Mouse (Mus musculus): Measurements from ENCODE around the gene Snd1. TPM values are rescaled to one million over a fixed set of nuclear protein-coding genes. Genes with fewer than 3 reads are reported as not detected.
A peak's percentile ranks its signal among the peaks of the same experiment; 100 is the strongest.

The Snd1 gene
- polyA plus RNA-seq, 1 experiment from 2014 or later: 79.3 TPM

- Histone ChIP-seq H3K4me1 (replicated peaks; ENCODE audit: insufficient read depth, low read length) (no peaks in the 10 kb centered on the region), H3K27ac (no peak overlapping the region), H3K36me3 (ENCODE audit: insufficient read depth, low read length) (no peaks in the 10 kb centered on the region), H3K9ac (ENCODE audit: low read depth, low read length) (no peak overlapping the region), H3K4me3 (replicated peaks; ENCODE audit: low read depth, low read length) (no peak overlapping the region), H3K9me3 (replicated peaks; ENCODE audit: low read length) (no peaks in the 10 kb centered on the region), H3K27me3 (ENCODE audit: insufficient read depth, low read length) (no peaks in the 10 kb centered on the region), H3K4me2 (ENCODE audit: low read length) (no peak overlapping the region)
- no peak for ATAC-seq (replicated peaks; ENCODE audit: low FRiP score, low read depth)
- no peak for DNase-seq (ENCODE audit: low spot score)
- no peak for TF ChIP-seq CTCF (IDR thresholded peaks at IDR 0.05; ENCODE audit: low read depth)
- 72% methylated on average over 3 of the region's 3 CpGs for WGBS
Observed at GRCm38 (mm10) chr6:28825894-28826293, 351.0 kb downstream of the Snd1 start.

GRCm38 (mm10) chr6:28826689-28827389, 351.9 kb downstream of the Snd1 start:
- H3K4me3 ChIP-seq (replicated peaks; ENCODE audit: low read depth, low read length): no peak overlapping the region
- H3K27ac ChIP-seq: no peak overlapping the region
- no peaks in the 10 kb centered on the region for H3K4me1 ChIP-seq (replicated peaks; ENCODE audit: insufficient read depth, low read length)
- DNase-seq (ENCODE audit: low spot score): no peak
- H3K36me3 ChIP-seq (ENCODE audit: insufficient read depth, low read length): no peaks in the 10 kb centered on the region
- TF ChIP-seq CTCF (IDR thresholded peaks at IDR 0.05; ENCODE audit: low read depth): no peak
- H3K4me2 ChIP-seq (ENCODE audit: low read length): no peak overlapping the region
- no peak overlapping the region for H3K9ac ChIP-seq (ENCODE audit: low read depth, low read length)
- no peaks in the 10 kb centered on the region for H3K27me3 ChIP-seq (ENCODE audit: insufficient read depth, low read length)
- ATAC-seq (replicated peaks; ENCODE audit: low FRiP score, low read depth): no peak
- 63% methylated on average over 9 of the region's 9 CpGs for WGBS
- H3K9me3 ChIP-seq (replicated peaks; ENCODE audit: low read length): no peaks in the 10 kb centered on the region

- Histone ChIP-seq H3K27me3 (ENCODE audit: insufficient read depth, low read length) (no peaks in the 10 kb centered on the region), H3K27ac (no peak overlapping the region), H3K4me1 (replicated peaks; ENCODE audit: insufficient read depth, low read length) (no peaks in the 10 kb centered on the region), H3K9me3 (replicated peaks; ENCODE audit: low read length) (no peaks in the 10 kb centered on the region), H3K9ac (ENCODE audit: low read depth, low read length) (no peak overlapping the region), H3K4me2 (ENCODE audit: low read length) (no peak overlapping the region), H3K4me3 (replicated peaks; ENCODE audit: low read depth, low read length) (no peak overlapping the region), H3K36me3 (ENCODE audit: insufficient read depth, low read length) (no peaks in the 10 kb centered on the region)
- ATAC-seq (replicated peaks; ENCODE audit: low FRiP score, low read depth) (no peak), DNase-seq (ENCODE audit: low spot score) (no peak)
- no peak for TF ChIP-seq CTCF (IDR thresholded peaks at IDR 0.05; ENCODE audit: low read depth)
- WGBS: 44% methylated on average over 3 of the region's 3 CpGs
Observed at GRCm38 (mm10) chr6:28827565-28827964, 352.6 kb downstream of the Snd1 start.

GRCm38 (mm10) chr6:28828593-28828992, 353.7 kb downstream of the Snd1 start:
- H3K9me3 ChIP-seq (replicated peaks; ENCODE audit: low read length): no peaks in the 10 kb centered on the region
- no peaks in the 10 kb centered on the region for H3K36me3 ChIP-seq (ENCODE audit: insufficient read depth, low read length)
- no peaks in the 10 kb centered on the region for H3K4me1 ChIP-seq (replicated peaks; ENCODE audit: insufficient read depth, low read length)
- WGBS: 28% methylated on average over 6 of the region's 6 CpGs
- no peak overlapping the region for H3K4me3 ChIP-seq (replicated peaks; ENCODE audit: low read depth, low read length)
- H3K4me2 ChIP-seq (ENCODE audit: low read length): no peak overlapping the region
- no peak for ATAC-seq (replicated peaks; ENCODE audit: low FRiP score, low read depth)
- no peak for TF ChIP-seq CTCF (IDR thresholded peaks at IDR 0.05; ENCODE audit: low read depth)
- no peaks in the 10 kb centered on the region for H3K27me3 ChIP-seq (ENCODE audit: insufficient read depth, low read length)
- H3K9ac ChIP-seq (ENCODE audit: low read depth, low read length): no peak overlapping the region
- DNase-seq (ENCODE audit: low spot score): peak; percentile 21
- H3K27ac ChIP-seq: no peak overlapping the region

- 90% methylated on average over 12 of the region's 12 CpGs for WGBS
- H3K27me3 ChIP-seq (ENCODE audit: insufficient read depth, low read length): no peaks in the 10 kb centered on the region
- H3K9me3 ChIP-seq (replicated peaks; ENCODE audit: low read length): no peaks in the 10 kb centered on the region
- H3K27ac ChIP-seq: no peak overlapping the region
- H3K4me1 ChIP-seq (replicated peaks; ENCODE audit: insufficient read depth, low read length): no peaks in the 10 kb centered on the region
- DNase-seq (ENCODE audit: low spot score): no peak
- no peak overlapping the region for H3K4me2 ChIP-seq (ENCODE audit: low read length)
- no peak overlapping the region for H3K4me3 ChIP-seq (replicated peaks; ENCODE audit: low read depth, low read length)
- H3K9ac ChIP-seq (ENCODE audit: low read depth, low read length): no peak overlapping the region
- no peaks in the 10 kb centered on the region for H3K36me3 ChIP-seq (ENCODE audit: insufficient read depth, low read length)
- no peak for TF ChIP-seq CTCF (IDR thresholded peaks at IDR 0.05; ENCODE audit: low read depth)
- no peak for ATAC-seq (replicated peaks; ENCODE audit: low FRiP score, low read depth)
Observed at GRCm38 (mm10) chr6:28830306-28830705, 355.4 kb downstream of the Snd1 start.

GRCm38 (mm10) chr6:28831011-28831853, 356.3 kb downstream of the Snd1 start, which contains the start of gene Lrrc4:
TSS of gene Lrrc4 (minus strand) at chr6:28831747.
- 46% methylated on average over 27 of the region's 27 CpGs for WGBS
- Histone ChIP-seq H3K27ac (no peak within 1 kb of the TSS), H3K4me2 (ENCODE audit: low read length) (peak within 1 kb of the TSS; percentile 100), H3K36me3 (ENCODE audit: insufficient read depth, low read length) (no peaks in the 10 kb centered on the region), H3K9ac (ENCODE audit: low read depth, low read length) (peak within 1 kb of the TSS; percentile 66), H3K4me3 (replicated peaks; ENCODE audit: low read depth, low read length) (peak within 1 kb of the TSS; percentile 62), H3K9me3 (replicated peaks; ENCODE audit: low read length) (no peaks in the 10 kb centered on the region), H3K27me3 (ENCODE audit: insufficient read depth, low read length) (no peaks in the 10 kb centered on the region), H3K4me1 (replicated peaks; ENCODE audit: insufficient read depth, low read length) (no peaks in the 10 kb centered on the region)
- DNase-seq (ENCODE audit: low spot score) (no peak), ATAC-seq (replicated peaks; ENCODE audit: low FRiP score, low read depth) (no peak)
- no peak for TF ChIP-seq CTCF (IDR thresholded peaks at IDR 0.05; ENCODE audit: low read depth)

Data from kidney, postnatal 0 days (tissue).